Mouse (Mus musculus) lung, postnatal 0 days (tissue): ENCODE measurements at regions not wholly inside any gene's neighbourhood (a gene's known extent, or its start where the extent isn't known, plus 50 kb on each side); places are given as distances from the start of the nearest gene placed in this dataset.

ENCODE experiments used
- CTCF ChIP-seq: IDR thresholded peaks from 2 replicates; pipeline ENCODE4 v1.5.1; 2016; ENCODE audit warnings: antibody characterized with exemption, mild to moderate bottlenecking
- EP300 ChIP-seq: IDR thresholded peaks from 2 replicates; pipeline ENCODE4 v1.6.1; 2016; ENCODE audit warnings: antibody characterized with exemption, mild to moderate bottlenecking, control low read depth

GRCm38 (mm10) chr12:107539683-107540082 lies 51.3 kb downstream of the 3110018I06Rik start:
- TF ChIP-seq CTCF (no peak), EP300 (no peak)
